Mouse (Mus musculus) macrophage (primary cell): Measurements from ENCODE around the gene 1700049E17Rik2. TPM values are rescaled to one million over a fixed set of nuclear protein-coding genes. Genes with fewer than 3 reads are reported as not detected.
"Not testable (repeated sequence)": the region's sequence is repeated elsewhere in the genome, so short reads cannot be mapped to it uniquely, and the experiment has no call there.

Experiments used
- H3K27ac ChIP-seq: fragments of 350-480 bp; formaldehyde crosslinking; 2 replicates; pipeline ENCODE4 v1.9.0; 2021
- H3K36me3 ChIP-seq: fragments of 350-480 bp; formaldehyde crosslinking; 2 replicates; pipeline ENCODE4 v1.9.0; 2021; ENCODE audit errors: inconsistent target
- H3K4me3 ChIP-seq: fragments of 350-480 bp; formaldehyde crosslinking; 2 replicates; pipeline ENCODE4 v1.9.0; 2021; ENCODE audit errors: inconsistent target
- H3K79me2 ChIP-seq: fragments of 350-480 bp; formaldehyde crosslinking; 2 replicates; pipeline ENCODE4 v1.9.0; 2021; ENCODE audit errors: inconsistent target
- WGBS: methylation state at CpG from one replicate; pipeline ENCODE4 v1.1.7; 2026; ENCODE audit warnings: inconsistent platforms; ENCODE audit not compliant: missing documents; 5-methylcytosine and 5-hydroxymethylcytosine counted together
- polyA plus RNA-seq: library from polyadenylated mRNA; stranded (reverse); fragments of 250-400 nt; gene quantifications from 3 replicates; pipeline ENCODE4 v1.2.4, GENCODE M21; 2018; ENCODE audit warnings: inconsistent platforms
- total RNA-seq, 78 experiments: library from RNA; depleted of rRNA; stranded (reverse); fragments of 250-400 nt; gene quantifications; 1 replicate in 9 of 78; 2 replicates in 24 of 78; 3 replicates in 43 of 78; 4 replicates in 2 of 78; pipeline ENCODE4 v1.2.4; 2018; ENCODE audit warnings: inconsistent platforms in 56 of 78

1700049E17Rik2 gene
- not detected for total RNA-seq (2018; cell fraction: chromatin; rRNA removed)
- total RNA-seq (2018; cell fraction: cytosol; rRNA removed) = not detected
- not detected for total RNA-seq (2018; cell fraction: nucleus; rRNA removed)
- polyA plus RNA-seq = not detected in 3 replicates

DNA sequence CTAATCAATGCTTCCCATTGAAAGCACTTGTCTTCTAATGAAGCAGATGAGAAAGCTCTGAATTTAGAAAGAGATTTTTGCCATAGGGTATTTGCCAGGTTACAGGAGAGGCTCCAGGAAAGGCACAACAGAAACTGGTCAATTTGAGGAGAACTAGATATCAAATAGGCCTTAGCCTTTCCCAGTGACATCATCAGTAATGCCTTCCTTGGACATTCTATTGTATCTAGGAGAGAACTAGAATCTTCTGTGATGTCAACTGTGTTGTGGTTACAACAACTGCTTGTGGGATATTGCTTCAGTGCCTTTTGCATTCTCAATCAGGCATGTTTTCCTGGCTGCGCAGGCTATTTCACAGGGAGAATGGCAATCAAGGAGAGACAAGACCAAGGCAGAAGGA, at the start of gene 1700049E17Rik2:
Gene 1700049E17Rik2, plus strand, starts transcription at position 301 of the 400 bp plus-strand sequence.
- H3K27ac ChIP-seq, H3K4me3 ChIP-seq, H3K79me2 ChIP-seq, H3K36me3 ChIP-seq: not testable (repeated sequence)
- WGBS = no CpG with 5 or more reads among the region's 1 CpGs

DNA sequence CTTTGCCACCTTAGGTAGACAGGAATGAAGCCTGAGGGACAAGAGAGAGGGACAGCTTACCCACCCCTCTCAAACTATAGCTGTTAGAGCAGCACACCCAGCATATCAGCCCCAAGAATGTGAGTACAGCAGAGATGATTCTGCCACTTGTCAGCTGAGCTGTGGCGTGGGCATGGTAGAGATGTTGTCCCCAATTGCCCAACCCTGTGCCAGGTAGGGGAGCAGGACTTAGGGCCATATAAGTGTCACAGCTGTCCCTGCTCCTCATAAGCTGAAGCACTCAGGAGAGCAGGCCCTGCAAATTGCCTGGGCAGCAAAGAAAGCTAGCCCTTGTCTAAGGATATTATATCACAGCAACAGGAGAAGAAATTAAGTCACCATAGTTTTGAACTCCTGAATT, 48.3 kb upstream of the 1700049E17Rik2 start:
- not testable (repeated sequence) for H3K36me3 ChIP-seq, H3K27ac ChIP-seq, H3K4me3 ChIP-seq, H3K79me2 ChIP-seq
- WGBS = 80% methylated on average over 1 of the region's 1 CpGs

GRCm38 (mm10) chr14:41555483-41555882, 17.5 kb upstream of the 1700049E17Rik2 start, which contains the start of gene Gm7970:
Gm7970 (minus strand) TSS chr14:41555583.
- not testable (repeated sequence) for H3K36me3 ChIP-seq, H3K79me2 ChIP-seq, H3K4me3 ChIP-seq, H3K27ac ChIP-seq
- no CpG with 5 or more reads among the region's 2 CpGs for WGBS

DNA sequence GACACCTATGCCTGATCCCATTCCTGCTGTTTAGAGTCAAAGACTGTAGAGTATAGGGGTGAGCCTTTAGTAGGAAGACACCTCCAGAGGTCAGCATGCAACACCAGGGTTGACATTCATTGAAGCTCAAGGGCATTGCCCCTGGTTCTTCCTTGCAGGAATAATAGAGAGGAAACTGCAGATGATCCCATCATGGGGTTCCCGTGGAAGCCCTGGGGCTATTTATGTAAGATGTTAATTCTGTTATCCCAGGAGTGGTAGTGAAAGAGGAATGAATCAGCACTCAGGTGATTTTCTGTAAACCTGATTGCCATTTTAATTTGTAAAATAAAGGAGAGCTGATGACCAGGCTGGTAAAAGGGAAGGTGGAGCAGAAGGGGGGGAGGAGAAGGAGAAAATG, 13.3 kb downstream of the 1700049E17Rik2 start:
- H3K27ac ChIP-seq, H3K79me2 ChIP-seq, H3K4me3 ChIP-seq, H3K36me3 ChIP-seq: not testable (repeated sequence)
- WGBS = 88% methylated on average over 1 of the region's 1 CpGs

- 96% methylated on average over 15 of the region's 15 CpGs for WGBS
- H3K36me3 ChIP-seq, H3K4me3 ChIP-seq, H3K27ac ChIP-seq, H3K79me2 ChIP-seq: not testable (repeated sequence)
These were observed 27.9 kb downstream of the 1700049E17Rik2 start for GRCm38 (mm10) chr14:41600935-41601334.

DNA sequence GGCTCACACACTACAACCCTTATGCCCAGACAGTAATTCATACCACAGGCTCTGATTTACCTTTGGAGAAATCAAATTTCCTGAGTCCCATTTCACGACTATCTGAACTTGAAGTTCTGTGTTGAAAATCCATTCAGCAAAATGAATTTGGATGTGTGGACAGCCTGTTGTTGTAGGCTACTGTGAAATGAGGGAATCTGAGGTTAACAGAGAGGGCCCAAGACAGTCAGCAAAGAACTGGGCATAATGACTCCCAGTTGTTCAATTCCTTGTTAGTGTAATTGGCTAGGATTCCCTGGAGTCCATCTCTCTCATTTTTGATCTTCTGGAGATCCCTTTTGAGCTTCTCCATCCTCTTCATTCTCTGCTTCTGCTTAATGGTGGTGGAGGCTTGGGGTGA, 37.7 kb downstream of the 1700049E17Rik2 start:
- H3K27ac ChIP-seq, H3K4me3 ChIP-seq, H3K79me2 ChIP-seq, H3K36me3 ChIP-seq: not testable (repeated sequence)
- 57% methylated on average over 1 of the region's 1 CpGs for WGBS

- H3K79me2 ChIP-seq, H3K36me3 ChIP-seq, H3K4me3 ChIP-seq, H3K27ac ChIP-seq: not testable (repeated sequence)
- WGBS = no CpG with 5 or more reads among the region's 5 CpGs
These were observed 49.5 kb downstream of the 1700049E17Rik2 start for GRCm38 (mm10) chr14:41622535-41622934.

DNA sequence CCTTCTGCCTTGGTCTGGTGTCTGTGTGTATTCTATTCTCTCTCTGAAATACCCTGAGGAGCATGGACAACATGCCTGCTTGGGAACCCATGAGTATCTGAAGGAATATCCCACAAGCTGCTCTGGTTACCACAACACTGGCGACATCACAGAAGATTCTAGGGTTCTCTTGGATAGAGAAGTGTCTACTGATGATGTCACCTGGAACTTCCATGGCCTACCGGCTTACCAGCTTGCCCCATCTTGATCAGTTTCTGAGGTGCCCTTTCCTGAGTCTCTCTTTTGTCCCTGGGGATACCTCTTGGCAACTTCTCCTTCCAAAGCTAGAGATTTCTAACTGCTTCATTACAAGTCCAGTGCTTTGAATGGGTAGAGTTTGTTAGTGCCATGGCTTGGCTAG, 51.5 kb downstream of the 1700049E17Rik2 start, which contains the start of gene Gm3072:
Gene Gm3072, minus strand, starts transcription at position 101 of the 400 bp plus-strand sequence.
- not testable (repeated sequence) for H3K79me2 ChIP-seq, H3K36me3 ChIP-seq, H3K27ac ChIP-seq, H3K4me3 ChIP-seq
- no CpG with 5 or more reads among the region's 2 CpGs for whole genome bisulfite sequencing

- 100% methylated on average over 1 of the region's 11 CpGs for whole genome bisulfite sequencing
These were observed 57.1 kb downstream of the 1700049E17Rik2 start for GRCm38 (mm10) chr14:41630144-41630543.

More at GRCm38 (mm10) chr14:41630144-41630543, 57.1 kb downstream of the 1700049E17Rik2 start:
- H3K4me3 ChIP-seq, H3K27ac ChIP-seq, H3K36me3 ChIP-seq, H3K79me2 ChIP-seq: not testable (repeated sequence)

Other genes starting within 250 kb of the 1700049E17Rik2 start
- not detected in 3 replicates for gene Gm5798, start 224.6 kb upstream of the 1700049E17Rik2 start, polyA plus RNA-seq
- not detected in 3 replicates for gene Gm7945, start 186.8 kb upstream of the 1700049E17Rik2 start, polyA plus RNA-seq
- gene Gm6482, start 164.9 kb upstream of the 1700049E17Rik2 start, polyA plus RNA-seq = not detected in 3 replicates
- not detected in 3 replicates for gene Gm7954, start 119.7 kb upstream of the 1700049E17Rik2 start, polyA plus RNA-seq
- gene Gm3486, start 83.7 kb upstream of the 1700049E17Rik2 start, polyA plus RNA-seq = not detected in 3 replicates
- not detected in 3 replicates for gene Gm7970, start 17.6 kb upstream of the 1700049E17Rik2 start, polyA plus RNA-seq
- gene Gm3072, start 51.4 kb downstream of the 1700049E17Rik2 start, polyA plus RNA-seq = not detected in 3 replicates
- not detected in 3 replicates for gene Gm3676, start 73.3 kb downstream of the 1700049E17Rik2 start, polyA plus RNA-seq
- gene Gm8068, start 128.7 kb downstream of the 1700049E17Rik2 start, polyA plus RNA-seq = not detected in 3 replicates
- not detected in 3 replicates for gene Gm7929, start 177.4 kb downstream of the 1700049E17Rik2 start, polyA plus RNA-seq
- gene Gm47189, start 199.2 kb downstream of the 1700049E17Rik2 start, polyA plus RNA-seq = not detected in 3 replicates